Mouse (Mus musculus) heart, postnatal 36 days (tissue): ENCODE measurements around the gene Cd320. TPM values are rescaled to one million over a fixed set of nuclear protein-coding genes. Genes with fewer than 3 reads are reported as not detected.
"Not testable (repeated sequence)": the region's sequence is repeated elsewhere in the genome, so short reads cannot be mapped to it uniquely, and the experiment has no call there.

Experiments
- DNase-seq, 2 experiments: peaks; one replicate each; pipeline ENCODE4 v3.0.0; 2021 to 2022
- intact Hi-C: fragments of 180-260 bp; cut with DNase I; formaldehyde crosslinking; loops from one replicate; pipeline ENCODE4 v1.15.1; 2025
- microRNA-seq, 2 experiments: library from miRNA; unstranded; fragments of <30 nt; microRNA quantifications; one replicate each; pipeline ENCODE4 v1.2.0; 2021; ENCODE audit warnings: borderline number of aligned reads in 2 of 2
- total RNA-seq, 2 experiments: library from RNA; stranded (reverse); gene quantifications; 2 replicates each; pipeline ENCODE4 v1.2.3; 2021

Cd320 gene
- total RNA-seq, 2 experiments from 2014 or later: 28.6 to 34.6 TPM

DNA sequence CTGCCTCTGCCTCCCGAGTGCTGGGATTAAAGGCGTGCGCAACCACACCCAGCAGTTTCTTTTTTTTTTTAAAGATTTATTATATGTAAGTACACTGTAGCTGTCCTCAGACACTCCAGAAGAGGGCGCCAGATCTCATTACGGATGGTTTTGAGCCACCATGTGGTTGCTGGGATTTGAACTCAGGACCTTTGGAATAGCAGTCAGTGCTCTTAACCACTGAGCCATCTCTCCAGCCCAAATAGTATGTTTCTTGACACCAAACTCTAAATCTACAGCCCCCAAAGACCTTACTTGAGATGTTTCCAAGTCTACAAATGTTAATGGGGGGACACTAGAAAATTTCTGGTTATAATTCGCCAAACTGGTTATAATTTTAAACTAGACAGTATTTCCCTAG lies 49.0 kb downstream of the Cd320 start:
- DNase-seq: not testable (repeated sequence)
- intact Hi-C loops: loop anchor here (2.0 to 5.0 kb wide), 2 partner anchors 35 to 47 kb away; partner anchors contain the start of gene Rgl2

DNA sequence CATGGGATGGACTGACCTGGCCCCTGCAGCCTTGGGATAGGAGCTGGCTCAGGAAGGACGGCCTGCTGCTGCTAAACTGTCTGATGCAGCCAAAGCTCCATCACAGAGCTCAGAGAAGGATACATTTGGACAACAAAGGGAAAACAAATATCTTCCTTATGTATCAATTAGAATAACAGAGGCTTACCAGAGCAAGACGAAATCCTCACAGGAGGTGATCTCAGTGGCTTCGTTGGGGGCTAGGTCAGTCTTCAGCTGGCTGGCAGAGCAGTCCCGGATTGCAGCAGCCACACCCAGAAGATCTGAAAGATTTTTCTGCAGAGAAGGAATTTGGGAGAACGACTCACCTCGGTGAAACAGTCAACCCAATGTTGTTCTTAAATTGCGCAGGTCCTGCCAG lies 49.5 kb downstream of the Cd320 start:
- intact Hi-C loops: loop anchor here (5.0 kb wide), 1 partner anchor 35 kb away; the partner anchor contains the start of gene Rgl2
- no peak for DNase-seq

DNA sequence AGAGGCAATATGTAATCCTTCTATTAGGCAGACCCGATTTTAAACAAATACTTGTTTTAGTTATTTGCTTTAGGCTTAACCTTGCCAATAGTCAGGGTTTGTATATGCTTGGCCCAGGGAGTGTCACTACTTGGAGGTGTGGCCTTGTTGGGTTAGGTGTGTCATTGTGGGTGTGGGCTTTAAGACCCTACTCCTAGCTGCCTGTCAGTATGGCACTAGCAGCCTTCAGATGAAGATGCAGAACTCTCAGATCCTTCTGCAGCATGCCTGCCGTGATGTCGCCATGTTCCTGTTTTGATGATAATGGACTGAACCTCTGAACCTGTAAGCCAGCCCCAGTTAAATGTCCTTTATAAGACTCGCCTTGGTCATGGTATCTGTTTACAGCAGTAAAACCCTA lies 50.1 kb downstream of the Cd320 start:
- intact Hi-C loops: loop anchor here (5.0 kb wide), 1 partner anchor 34 kb away; the partner anchor contains the start of gene Rgl2
- DNase-seq: not testable (repeated sequence)

DNA sequence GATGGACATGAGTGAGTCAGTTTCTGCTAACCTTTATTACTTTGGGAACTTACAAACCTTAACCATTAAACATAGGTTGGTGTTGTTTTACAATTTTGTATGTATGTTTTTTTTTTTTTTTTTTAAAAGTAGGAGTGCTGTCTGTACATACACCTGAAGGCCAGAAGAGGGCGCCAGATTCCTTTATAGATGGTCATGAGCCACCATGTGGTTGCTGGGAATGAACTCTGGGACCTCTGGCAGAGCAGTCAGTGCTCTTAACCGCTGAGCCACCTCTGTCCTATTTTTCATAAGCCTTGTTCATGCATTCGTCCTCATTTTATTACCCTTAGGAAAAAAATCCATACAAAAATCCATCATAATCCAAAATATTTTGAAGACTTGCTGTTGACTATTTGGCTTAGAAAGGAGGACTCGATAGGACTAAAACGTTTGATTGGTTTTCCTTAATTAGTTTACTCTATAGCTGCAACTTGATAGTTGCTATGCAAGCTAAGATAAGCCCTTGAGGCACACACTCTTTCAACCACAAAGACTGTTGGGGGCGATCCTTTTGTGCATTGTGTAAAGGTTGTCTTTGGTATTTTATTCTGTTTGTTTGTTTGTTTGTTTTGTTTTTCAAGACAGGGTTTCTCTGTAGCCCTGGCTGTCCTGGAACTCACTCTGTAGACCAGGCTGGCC lies 54.4 kb downstream of the Cd320 start:
- intact Hi-C loops: no loop called here
- DNase-seq: peak in 1 of 2 experiments; percentile 45

DNA sequence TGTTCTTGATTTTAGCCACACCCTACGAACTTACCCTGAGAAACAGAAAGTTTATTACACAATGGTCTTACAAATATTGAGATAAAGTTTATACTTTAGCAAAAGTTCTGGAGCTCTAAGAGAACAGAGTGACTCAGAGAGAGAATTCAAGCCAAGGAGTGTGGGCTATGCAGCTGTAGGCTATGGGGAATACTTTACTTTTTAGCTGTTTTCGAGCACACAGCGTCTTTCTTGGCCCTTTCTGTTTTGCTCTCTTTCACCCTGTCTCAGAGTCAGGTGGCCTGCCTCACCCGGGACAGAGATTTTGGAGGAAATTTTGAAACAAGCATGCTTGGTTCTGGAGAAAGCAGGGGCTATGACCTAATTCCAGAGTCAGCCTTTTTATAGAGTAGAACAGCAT lies 55.3 kb downstream of the Cd320 start:
- intact Hi-C loops, DNase-seq: not testable (repeated sequence)

Small RNA genes lying within 50 kb of the gene (microRNA-seq; reads per million reads assigned to microRNA genes)
- 0 reads per million in 2 experiments for gene Gm27740

Other genes starting within 250 kb of the Cd320 start
- 10 to 100 TPM in 1 of 2 experiments, 1 to 10 TPM in 1; 9.8 to 10.6 TPM for gene Zfp414, start 214.0 kb upstream of the Cd320 start, total RNA-seq
- under 1 TPM in 1 of 2 experiments, not detected in 1; 0.22 TPM for gene Pram1, start 205.0 kb upstream of the Cd320 start, total RNA-seq
- 10 to 100 TPM; 82.5 to 83.7 TPM for gene Hnrnpm, start 156.2 kb upstream of the Cd320 start, total RNA-seq
- gene March2, start 124.4 kb upstream of the Cd320 start, total RNA-seq: 100 to 1,000 TPM; 141 to 157 TPM
- 100 to 1,000 TPM; 269 to 304 TPM for gene Rab11b, start 82.6 kb upstream of the Cd320 start, total RNA-seq
- 10 to 100 TPM; 18.2 to 58.8 TPM for gene Angptl4, start 61.3 kb upstream of the Cd320 start, total RNA-seq
- 10 to 100 TPM; 55.7 to 81.7 TPM for gene Kank3, start 32.6 kb upstream of the Cd320 start, total RNA-seq
- 100 to 1,000 TPM; 764 to 784 TPM for gene Rps28, start 18.5 kb upstream of the Cd320 start, total RNA-seq
- gene Ndufa7, start 18.5 kb upstream of the Cd320 start, total RNA-seq: 100 to 1,000 TPM; 648 to 672 TPM
- gene Gm7029, start 30.7 kb downstream of the Cd320 start, total RNA-seq: not detected
- 1 to 10 TPM in 1 of 2 experiments, under 1 TPM in 1; 0.87 to 1.5 TPM for gene Kifc1, start 47.6 kb downstream of the Cd320 start, total RNA-seq
- not detected for gene Platr17, start 62.0 kb downstream of the Cd320 start, total RNA-seq
- gene Daxx, start 66.3 kb downstream of the Cd320 start, total RNA-seq: 10 to 100 TPM; 15.7 to 18.0 TPM
- gene Tapbp, start 72.8 kb downstream of the Cd320 start, total RNA-seq: 100 to 1,000 TPM; 103 to 112 TPM
- gene Zbtb22, start 72.8 kb downstream of the Cd320 start, total RNA-seq: 10 to 100 TPM; 20.1 to 20.6 TPM
- gene Rgl2, start 86.5 kb downstream of the Cd320 start, total RNA-seq: 10 to 100 TPM; 38.7 TPM
- gene Pfdn6, start 97.3 kb downstream of the Cd320 start, total RNA-seq: 10 to 100 TPM; 77.0 to 84.7 TPM
- gene Wdr46, start 97.6 kb downstream of the Cd320 start, total RNA-seq: 10 to 100 TPM; 10.1 to 11.5 TPM
- gene B3galt4, start 108.4 kb downstream of the Cd320 start, total RNA-seq: 1 to 10 TPM; 2.7 to 2.9 TPM
- 10 to 100 TPM; 38.8 to 41.4 TPM for gene Vps52, start 112.7 kb downstream of the Cd320 start, total RNA-seq
- gene Rps18, start 112.9 kb downstream of the Cd320 start, total RNA-seq: 100 to 1,000 TPM; 411 to 417 TPM
- gene H2-K1, start 157.3 kb downstream of the Cd320 start, total RNA-seq: 100 to 1,000 TPM in 1 of 2 experiments, 10 to 100 TPM in 1; 79.0 to 116 TPM
- 10 to 100 TPM; 14.0 to 15.1 TPM for gene Ring1, start 181.6 kb downstream of the Cd320 start, total RNA-seq
- 100 to 1,000 TPM; 107 to 121 TPM for gene H2-Ke6, start 185.0 kb downstream of the Cd320 start, total RNA-seq
- gene Slc39a7, start 188.6 kb downstream of the Cd320 start, total RNA-seq: 10 to 100 TPM; 56.9 to 60.7 TPM
- gene Rxrb, start 188.7 kb downstream of the Cd320 start, total RNA-seq: 10 to 100 TPM; 39.8 to 41.8 TPM
- 1 to 10 TPM in 1 of 2 experiments, under 1 TPM in 1; 0.98 to 1.9 TPM for gene Col11a2, start 196.3 kb downstream of the Cd320 start, total RNA-seq
- gene H2-Oa, start 249.2 kb downstream of the Cd320 start, total RNA-seq: not detected